Mouse (Mus musculus): ENCODE results near the gene AL607142.1.

The AL607142.1 gene

DNA sequence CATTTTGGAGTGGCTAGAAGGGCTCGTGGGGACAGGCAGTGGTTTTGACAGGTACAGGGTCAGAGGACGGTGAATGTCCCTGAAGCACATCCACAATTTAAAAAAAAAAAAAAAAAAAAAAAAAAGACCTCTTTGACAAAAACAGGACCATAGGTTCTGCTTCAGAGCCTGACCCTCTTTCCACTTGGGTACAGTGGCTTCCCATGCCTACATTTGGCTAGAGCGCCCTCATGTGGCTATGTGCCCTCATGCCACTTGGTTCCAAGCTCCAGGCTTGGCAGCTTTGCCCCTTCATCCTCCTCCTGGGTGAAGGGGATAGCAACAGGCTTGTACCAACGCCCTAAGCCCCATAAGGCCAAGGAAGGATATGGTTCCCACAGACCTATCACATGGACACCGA is 39.8 kb downstream of the AL607142.1 start:
- peak; percentile 22 for DNase-seq (ENCODE audit: low spot score)

DNA sequence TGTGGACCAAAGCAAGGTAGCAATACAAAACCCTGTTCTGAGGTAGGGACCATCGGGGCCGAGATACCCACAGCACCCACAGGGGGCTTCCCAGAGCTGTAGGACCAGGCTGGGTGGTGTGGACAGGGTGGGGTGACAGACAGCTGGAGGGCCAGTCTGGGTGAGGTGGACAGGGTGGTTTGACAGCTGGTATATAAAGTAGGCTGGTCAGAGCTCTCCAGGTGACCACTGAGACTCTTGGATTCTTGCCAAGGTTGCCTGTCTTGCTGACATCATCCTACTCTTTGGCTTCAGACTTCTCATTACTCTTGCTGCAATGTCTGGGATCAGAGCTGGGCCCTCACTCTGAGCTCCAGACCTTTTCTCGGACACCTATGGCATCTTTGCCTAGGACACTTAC is 41.6 kb downstream of the AL607142.1 start:
- DNase-seq (ENCODE audit: low spot score), result no peak

DNA sequence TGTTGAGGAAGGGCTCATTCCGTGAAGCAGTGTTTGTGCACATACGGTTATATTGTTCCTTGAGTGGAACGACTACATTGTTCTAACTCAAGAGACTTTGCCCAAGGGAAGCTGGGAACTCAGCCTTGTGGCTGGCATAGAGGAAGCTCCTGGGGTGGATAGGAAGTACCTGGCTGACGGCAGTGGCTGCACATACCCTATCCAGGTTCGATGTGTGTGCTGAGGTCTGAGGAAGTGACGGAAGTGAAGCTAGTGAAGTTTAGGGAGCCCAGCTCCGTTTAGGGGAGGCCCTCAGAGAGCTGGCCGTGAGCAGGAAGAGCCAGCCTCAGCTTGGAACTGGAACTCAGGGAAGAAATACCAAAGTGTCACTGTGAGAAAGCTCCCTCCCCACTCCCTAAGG is 43.0 kb downstream of the AL607142.1 start:
- DNase-seq (ENCODE audit: low spot score), result no peak

DNA sequence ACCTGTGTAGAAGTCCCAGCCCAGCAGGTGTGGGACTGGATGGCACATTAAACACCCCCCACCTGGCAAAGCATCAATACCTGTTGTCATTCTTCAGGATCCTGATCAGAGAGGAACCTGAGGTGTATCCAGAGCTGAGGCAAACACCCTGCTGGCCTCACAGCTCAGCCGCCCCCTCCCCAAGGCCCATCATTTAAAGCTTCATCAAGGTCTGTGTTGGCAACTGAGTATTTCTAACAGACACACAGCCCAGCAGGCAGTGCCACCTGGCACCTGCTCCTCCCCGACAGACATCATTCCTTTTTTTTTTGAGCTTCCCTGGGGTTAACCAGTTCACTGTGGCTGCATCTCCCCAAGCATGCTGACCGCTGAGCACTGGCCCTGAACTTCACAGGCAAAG is 50.7 kb downstream of the AL607142.1 start:
- DNase-seq (ENCODE audit: low spot score), result no peak

DNA sequence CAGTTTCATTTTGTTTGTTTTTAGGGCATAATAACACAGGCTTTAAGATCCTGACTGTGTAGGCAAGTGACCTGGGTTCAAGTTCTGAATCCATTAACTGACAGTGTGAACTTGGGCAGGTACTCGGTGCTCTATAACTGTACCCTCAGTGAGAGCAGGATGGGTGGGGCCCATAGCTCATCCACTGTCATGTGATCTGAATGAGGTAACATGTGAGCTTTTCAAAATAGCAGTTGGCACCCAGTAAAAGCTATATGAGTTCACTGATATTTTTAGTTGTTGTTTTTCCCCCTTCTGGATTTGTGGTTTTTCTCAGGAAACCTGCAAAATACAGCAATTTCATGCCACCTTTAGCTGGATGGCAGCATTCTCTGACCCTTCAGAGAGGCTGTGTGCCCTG is 51.5 kb downstream of the AL607142.1 start:
- no peak for DNase-seq (ENCODE audit: low spot score)

DNA sequence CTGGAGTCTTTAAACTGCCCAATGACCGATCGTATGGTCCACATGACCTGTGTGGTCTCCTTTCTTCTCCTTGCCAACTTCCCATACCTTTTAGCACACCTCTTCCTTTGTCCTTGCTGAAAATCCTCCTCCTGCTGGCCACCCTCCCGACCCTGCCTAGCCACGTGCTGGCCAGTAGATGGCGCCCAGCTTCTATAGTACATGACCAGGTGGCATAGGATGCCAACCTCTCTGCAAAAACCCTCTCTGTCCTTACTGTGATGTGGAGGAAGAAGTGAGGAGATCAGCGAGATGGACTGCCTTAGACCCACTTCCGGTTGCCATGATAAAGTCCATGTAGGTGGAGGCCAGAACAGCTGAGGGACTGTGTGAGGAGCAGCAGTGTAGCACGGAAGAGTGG is 55.5 kb downstream of the AL607142.1 start:
- DNase-seq (ENCODE audit: low spot score), result no peak

DNA sequence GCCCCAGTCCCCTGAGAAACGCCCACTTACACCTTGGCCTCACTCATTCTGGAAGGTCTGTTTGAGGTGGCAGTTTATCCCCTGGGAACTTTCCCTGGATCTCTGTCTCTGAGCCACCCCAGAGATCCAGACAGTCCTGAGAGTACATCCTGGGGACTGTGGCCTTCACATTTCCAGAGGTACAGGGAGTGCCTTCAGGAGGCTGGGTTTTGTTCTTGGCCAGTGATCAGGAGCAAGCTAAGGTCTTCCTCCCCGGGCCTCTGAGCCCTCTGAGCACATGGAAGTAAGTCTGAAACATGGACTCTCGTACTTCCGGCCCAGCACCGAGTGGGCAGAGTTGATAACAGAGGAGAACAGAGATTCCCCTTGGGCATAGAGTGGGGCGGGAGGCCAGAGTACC is 59.9 kb downstream of the AL607142.1 start:
- no peak for DNase-seq (ENCODE audit: low spot score)

DNA sequence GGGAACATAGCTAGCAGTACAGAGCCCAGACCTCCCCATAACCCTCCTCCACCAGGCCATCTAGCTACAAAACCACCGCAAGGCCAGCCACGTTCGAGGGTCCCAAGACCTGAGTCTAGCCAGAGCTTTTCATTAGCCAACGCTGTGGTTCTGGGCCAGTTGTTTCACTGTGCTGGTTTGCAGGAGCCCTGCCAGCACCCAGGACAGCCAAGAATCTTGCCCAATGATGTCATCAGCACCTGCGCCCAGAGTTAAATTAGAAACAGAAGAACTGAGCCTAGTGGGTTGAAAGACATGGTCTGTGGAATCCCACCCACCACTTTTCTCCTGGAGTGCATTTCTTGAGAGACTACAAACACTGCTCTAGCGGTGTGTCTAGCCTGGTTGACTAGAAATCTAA is 61.3 kb downstream of the AL607142.1 start:
- DNase-seq (ENCODE audit: low spot score), result no peak

DNA sequence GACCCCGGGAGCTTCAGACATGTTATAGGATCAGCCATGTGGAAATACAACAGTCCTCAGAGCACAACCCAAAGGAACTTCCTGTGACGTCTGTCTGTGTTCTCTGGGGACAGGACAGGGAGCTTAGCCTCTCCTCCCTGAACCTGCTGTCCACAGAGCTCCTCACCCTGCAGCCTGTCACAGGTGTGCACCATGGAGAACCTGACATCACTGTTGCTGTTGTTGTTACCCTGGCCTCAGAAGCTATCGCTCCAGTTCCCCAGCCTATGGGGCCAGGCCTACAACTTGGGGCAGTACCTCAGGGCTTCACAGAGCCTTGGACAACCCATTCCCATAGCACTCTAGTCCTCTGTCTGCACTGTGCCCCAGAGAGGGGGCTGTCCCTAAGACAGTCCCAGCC is 62.5 kb downstream of the AL607142.1 start:
- no peak for DNase-seq (ENCODE audit: low spot score)

DNA sequence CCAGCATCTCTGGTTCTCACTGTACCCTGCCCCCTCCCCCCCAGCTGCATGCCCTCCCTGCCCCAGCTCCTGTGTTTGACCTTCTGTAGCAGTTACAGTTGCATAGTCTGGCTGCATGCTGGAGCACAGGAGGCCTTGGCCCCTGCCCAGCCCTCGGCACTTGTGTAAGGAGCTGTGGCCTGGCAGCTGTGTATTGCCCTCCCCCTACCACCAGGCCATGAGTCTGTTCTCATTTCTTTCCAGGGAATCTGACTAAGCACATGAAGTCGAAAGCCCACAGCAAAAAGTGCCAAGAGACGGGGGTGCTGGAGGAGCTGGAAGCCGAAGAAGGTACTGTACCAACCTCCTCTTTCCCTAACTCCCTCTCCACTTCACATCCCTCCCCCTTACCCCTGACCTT is 63.2 kb downstream of the AL607142.1 start:
- DNase-seq (ENCODE audit: low spot score), result no peak

DNA sequence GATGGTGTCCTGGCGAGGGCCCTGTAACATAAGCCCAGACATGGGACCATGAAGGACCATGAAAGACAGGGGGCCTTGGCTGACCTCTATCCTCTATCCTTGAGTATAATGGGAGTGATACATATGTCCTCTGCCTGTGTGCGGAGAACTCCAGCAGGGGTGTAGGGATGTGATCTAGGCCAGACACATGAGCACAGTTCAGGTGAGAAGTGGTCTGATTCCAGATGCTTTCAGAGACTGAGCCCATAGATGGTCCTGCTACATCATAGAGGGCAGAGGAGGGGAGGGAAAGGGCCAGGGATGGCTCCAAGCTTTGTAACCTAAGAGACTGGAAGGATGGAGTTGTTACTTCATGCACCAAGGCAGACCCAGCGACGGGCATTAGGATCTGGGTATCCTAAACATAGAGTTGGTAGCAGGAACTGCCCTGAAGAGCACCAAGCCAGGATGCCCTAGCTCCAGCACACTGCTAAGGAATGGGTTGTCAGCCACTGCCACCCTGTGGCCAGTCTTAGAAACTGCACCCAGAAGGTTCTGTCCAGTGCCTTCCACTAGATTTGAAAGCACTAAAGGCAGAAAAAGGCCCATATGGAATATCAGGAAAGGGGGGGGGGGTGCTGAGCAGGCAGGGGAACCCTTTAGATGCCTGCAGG is 64.6 kb downstream of the AL607142.1 start:
- no peak for DNase-seq (ENCODE audit: low spot score)

DNA sequence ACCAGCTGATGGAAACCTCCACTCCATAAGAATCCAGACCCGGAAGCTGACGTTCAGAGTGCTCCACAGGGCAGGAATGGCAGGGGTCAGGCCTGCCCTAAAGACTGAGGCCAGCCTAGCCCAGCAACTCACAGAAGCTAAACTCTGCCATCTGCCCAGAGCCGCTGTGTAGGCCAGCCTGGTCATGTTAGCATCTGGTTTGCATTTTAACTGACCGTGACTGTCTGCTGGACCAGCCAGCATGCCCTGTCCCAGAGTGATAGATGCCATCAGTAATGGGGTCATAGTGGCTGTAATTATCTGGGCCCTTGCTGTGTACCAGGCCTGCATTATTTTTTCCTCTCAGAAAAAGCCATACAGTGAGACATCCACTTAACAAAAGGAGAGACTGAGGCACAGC is 66.1 kb downstream of the AL607142.1 start:
- DNase-seq (ENCODE audit: low spot score), result no peak

DNA sequence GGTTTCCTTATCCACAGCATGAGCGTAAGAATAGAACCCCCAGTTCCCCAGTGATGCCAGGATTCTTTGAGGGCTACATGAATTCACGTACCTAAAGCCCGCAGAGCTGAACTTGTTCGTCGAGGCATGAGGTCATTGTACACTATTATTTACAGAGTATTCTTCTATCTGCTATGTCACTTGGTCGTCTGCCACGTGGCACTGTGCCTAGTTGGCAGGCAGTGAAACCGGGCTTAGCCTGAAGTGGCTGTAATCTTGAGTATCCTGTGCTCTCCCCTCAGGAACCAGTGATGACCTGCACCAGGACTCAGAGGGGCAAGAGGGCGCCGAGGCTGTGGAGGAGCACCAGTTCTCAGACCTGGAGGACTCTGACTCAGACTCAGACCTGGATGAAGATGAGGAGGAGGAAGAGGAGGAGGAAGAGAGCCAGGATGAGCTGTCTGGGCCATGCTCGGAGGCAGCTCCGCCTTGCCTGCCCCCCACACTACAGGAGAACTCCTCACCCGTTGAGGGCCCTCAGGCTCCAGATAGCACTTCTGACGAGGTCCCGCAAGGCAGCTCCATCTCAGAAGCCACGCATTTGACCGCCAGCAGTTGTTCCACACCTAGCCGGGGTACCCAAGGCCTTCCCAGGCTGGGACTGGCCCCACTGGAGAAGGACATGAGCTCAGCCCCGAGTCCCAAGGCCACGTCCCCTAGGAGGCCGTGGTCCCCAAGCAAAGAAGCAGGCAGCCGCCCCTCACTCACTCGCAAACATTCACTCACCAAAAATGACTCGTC is 66.8 kb downstream of the AL607142.1 start:
- no peak for DNase-seq (ENCODE audit: low spot score)

DNA sequence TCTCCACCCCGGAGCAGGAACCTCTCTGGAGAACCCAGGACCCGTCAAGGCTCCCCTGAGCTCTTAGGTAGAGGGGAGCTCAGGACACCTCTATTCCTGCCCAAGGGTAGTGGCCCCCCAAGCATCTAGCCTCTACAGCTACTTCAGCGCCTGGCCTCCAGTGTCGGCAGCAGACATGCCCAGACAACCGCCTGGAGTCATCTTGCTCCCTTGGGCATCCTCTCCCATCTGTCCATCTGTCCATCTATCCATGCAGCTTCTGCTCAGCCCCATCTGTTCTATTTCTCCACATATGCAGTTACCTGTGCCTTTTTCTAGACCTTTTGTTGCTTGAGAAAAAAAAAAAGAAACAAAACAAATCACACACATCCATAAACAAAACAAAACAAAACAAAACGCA is 69.4 kb downstream of the AL607142.1 start:
- DNase-seq (ENCODE audit: low spot score), result no peak

DNA sequence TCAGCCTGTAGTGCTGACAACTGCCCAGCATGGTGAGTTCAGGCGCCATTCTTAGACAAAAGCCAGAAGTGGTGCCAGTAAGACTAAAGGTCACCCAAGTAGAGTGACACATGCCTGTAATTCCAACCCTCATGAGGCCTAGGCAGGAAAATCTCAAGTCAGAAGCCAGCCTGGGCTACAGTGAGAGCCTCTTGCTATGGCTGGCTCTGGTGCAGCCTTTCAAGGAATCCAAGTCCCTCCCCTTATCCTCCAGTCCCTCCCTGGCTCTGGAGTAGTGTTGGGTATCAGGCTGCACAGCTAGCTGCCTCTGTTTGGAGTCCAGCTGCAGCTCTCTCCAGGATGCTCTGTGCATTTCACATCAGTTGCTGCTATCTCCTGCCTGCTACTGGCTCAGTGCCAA is 77.0 kb downstream of the AL607142.1 start:
- DNase-seq (ENCODE audit: low spot score), result no peak

DNA sequence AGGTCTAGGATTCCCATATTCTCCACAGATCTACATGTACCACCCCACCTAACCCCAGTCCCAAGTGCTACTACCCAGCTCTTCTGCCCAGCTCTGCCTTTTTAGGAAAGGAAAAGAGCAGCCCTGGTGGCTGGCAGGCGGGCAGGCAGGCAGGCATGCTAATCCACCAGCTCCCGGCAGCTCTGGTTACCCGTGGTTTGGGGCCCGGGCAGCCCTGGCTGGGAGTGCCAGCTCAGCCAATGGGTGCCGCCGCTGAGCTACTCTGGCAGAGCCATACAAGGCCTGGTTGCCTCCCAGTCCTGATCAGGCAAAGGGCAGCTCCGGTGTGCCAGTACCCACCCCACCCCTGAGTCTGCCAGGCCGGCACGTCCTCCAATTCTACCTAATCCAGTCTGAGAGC is 78.1 kb downstream of the AL607142.1 start:
- no peak for DNase-seq (ENCODE audit: low spot score)

Measured in spleen, adult 12 weeks (tissue).